15 mouse cellular contexts compared by ENCODE assay signal in the genomic region with DNA sequence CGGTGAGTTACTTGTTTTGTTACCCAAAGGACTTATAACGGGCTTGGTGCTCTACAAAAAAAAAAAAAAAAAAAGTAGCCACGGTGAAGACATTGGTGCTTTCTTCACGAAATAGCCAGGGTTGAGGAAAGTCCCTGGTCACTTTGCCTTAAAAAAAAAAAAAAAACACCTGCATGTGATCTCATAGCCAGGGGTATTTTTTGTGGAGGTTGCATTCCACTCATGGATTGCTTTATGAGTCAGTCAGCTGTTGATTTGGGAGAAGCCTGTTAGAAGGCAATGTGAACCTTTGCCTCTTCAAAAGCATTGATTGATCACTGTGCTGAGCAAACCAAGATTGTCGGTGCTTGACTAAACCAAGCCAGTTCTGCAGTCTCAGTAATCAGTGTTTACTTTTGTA.
A peak's percentile ranks its signal among the peaks of the same experiment; 100 is the strongest.
DNase-seq lines count a peak whose midpoint lies in the region; ATAC-seq lines count a peak whose summit lies in the region.
"Had no signal": no experiment of that assay in that cellular context is flagged by ENCODE, and none has a peak within 500 bp of the region (broad histone marks: within the 10 kb centered on the region; RNA-seq: fewer than 3 reads in every experiment).

No protein-coding gene starts in this region.

- H3K9me3 ChIP-seq in lung, embryonic 15.5 days = no peaks in the 10 kb centered on the region
- H3K9me3 ChIP-seq in heart, embryonic 16.5 days (replicated peaks; ENCODE audit: control insufficient read depth, low read length) = no peaks in the 10 kb centered on the region
- no peaks in the 10 kb centered on the region for H3K9me3 ChIP-seq in stomach, embryonic 16.5 days (replicated peaks; ENCODE audit: control insufficient read depth, low read length)
- H3K9me3 ChIP-seq: forebrain, embryonic 12.5 days; midbrain, embryonic 10.5 days had no signal

- ATAC-seq in lung, embryonic 15.5 days (ENCODE audit: borderline replicate concordance, extremely low read depth, low FRiP score, low TSS enrichment) = no peak
- no peak for ATAC-seq in heart, embryonic 16.5 days (replicated peaks; ENCODE audit: extremely low read depth, insufficient read depth, low FRiP score)
- peak; percentile 70 for ATAC-seq in stomach, embryonic 16.5 days (ENCODE audit: insufficient read depth, low FRiP score)
- ATAC-seq: intestine, embryonic 16.5 days had no signal

- H3K4me1 ChIP-seq in lung, embryonic 15.5 days = peaks cover 32% of the 10 kb centered on the region
- H3K4me1 ChIP-seq in heart, embryonic 16.5 days (ENCODE audit: control insufficient read depth, insufficient read depth, low read length) = peaks cover 55% of the 10 kb centered on the region
- H3K4me1 ChIP-seq in stomach, embryonic 16.5 days (ENCODE audit: control insufficient read depth, insufficient read depth, low read length) = peaks cover 45% of the 10 kb centered on the region
- H3K4me1 ChIP-seq: forebrain, embryonic 12.5 days; midbrain, embryonic 10.5 days had no signal

- H3K27me3 ChIP-seq in lung, embryonic 15.5 days = no peaks in the 10 kb centered on the region
- H3K27me3 ChIP-seq in heart, embryonic 16.5 days (ENCODE audit: control insufficient read depth, insufficient read depth, low read length) = no peaks in the 10 kb centered on the region
- no peaks in the 10 kb centered on the region for H3K27me3 ChIP-seq in stomach, embryonic 16.5 days (ENCODE audit: control insufficient read depth, insufficient read depth, low read length)
- H3K27me3 ChIP-seq: forebrain, embryonic 12.5 days had no signal

- H3K27ac ChIP-seq in lung, embryonic 15.5 days = no peak overlapping the region
- H3K27ac ChIP-seq in heart, embryonic 16.5 days (ENCODE audit: low read length) = peak overlapping the region; percentile 50
- H3K27ac ChIP-seq in stomach, embryonic 16.5 days (ENCODE audit: low read length) = no peak overlapping the region
- H3K27ac ChIP-seq: forebrain, embryonic 12.5 days; midbrain, embryonic 10.5 days had no signal

- H3K4me2 ChIP-seq in lung, embryonic 15.5 days = peak overlapping the region; percentile 16; the same call in 1 of the 2 replicates
- H3K4me2 ChIP-seq in heart, embryonic 16.5 days (ENCODE audit: low read depth, low read length) = peak overlapping the region; percentile 40
- H3K4me2 ChIP-seq in stomach, embryonic 16.5 days (ENCODE audit: low read depth, low read length) = no peak overlapping the region
- H3K4me2 ChIP-seq: forebrain, embryonic 12.5 days had no signal

- H3K9ac ChIP-seq in lung, embryonic 15.5 days = no peak overlapping the region
- H3K9ac ChIP-seq in heart, embryonic 16.5 days (ENCODE audit: low read length) = peak overlapping the region; percentile 53
- no peak overlapping the region for H3K9ac ChIP-seq in stomach, embryonic 16.5 days (ENCODE audit: low read length)
- H3K9ac ChIP-seq: forebrain, embryonic 12.5 days had no signal

- WGBS in lung, embryonic 15.5 days = 32% methylated on average over 5 of the region's 5 CpGs
- WGBS in heart, embryonic 16.5 days = 31% methylated on average over 5 of the region's 5 CpGs
- WGBS in stomach, embryonic 16.5 days = 33% methylated on average over 5 of the region's 5 CpGs

- peaks cover 33% of the 10 kb centered on the region for H3K36me3 ChIP-seq in lung, embryonic 15.5 days
- H3K36me3 ChIP-seq in heart, embryonic 16.5 days (ENCODE audit: control insufficient read depth, insufficient read depth) = peaks cover 33% of the 10 kb centered on the region
- H3K36me3 ChIP-seq in stomach, embryonic 16.5 days (ENCODE audit: control insufficient read depth, insufficient read depth, low read length) = no peaks in the 10 kb centered on the region; the same call in 1 of the 2 replicates

- peak; percentile 41 to 76 for DNase-seq in adrenal gland, adult (ENCODE audit: inconsistent age in 2 of 2, low spot score in 1 of 2)
- DNase-seq in adrenal gland, postnatal 10 days = no peak
- DNase-seq in lung, postnatal 10 days = no peak
- no peak for DNase-seq in thymus, postnatal 4 days
- DNase-seq in cerebellum, adult 11-12 months = no peak
- DNase-seq: embryo, embryonic 11 days; gastrocnemius, postnatal 36 days; right cerebral cortex, postnatal 4 days; thymus, postnatal 36 days had no signal

- H3K4me3 ChIP-seq in lung, embryonic 15.5 days = no peak overlapping the region
- peak overlapping the region; percentile 40 for H3K4me3 ChIP-seq in heart, embryonic 16.5 days (ENCODE audit: low read length)
- H3K4me3 ChIP-seq in stomach, embryonic 16.5 days (replicated peaks; ENCODE audit: low read length) = no peak overlapping the region
- H3K4me3 ChIP-seq: forebrain, embryonic 12.5 days; midbrain, embryonic 10.5 days had no signal

Comparison
In these comparisons a context has a peak if more than half of its experiments do, and no peak if none do; other contexts are left out.
1. DNase-seq: peak in adrenal gland, adult (2 of 2); none in adrenal gland, postnatal 10 days (single experiment), lung, postnatal 10 days (single experiment), thymus, postnatal 4 days (single experiment) and cerebellum, adult 11-12 months (single experiment).